Mouse (Mus musculus): Measurements from ENCODE around the gene Fam120a. TPM values are rescaled to one million over a fixed set of nuclear protein-coding genes. Genes with fewer than 3 reads are reported as not detected.

Fam120a gene
- polyA plus RNA-seq, 1 experiment from 2014 or later, result 24.3 TPM

DNA sequence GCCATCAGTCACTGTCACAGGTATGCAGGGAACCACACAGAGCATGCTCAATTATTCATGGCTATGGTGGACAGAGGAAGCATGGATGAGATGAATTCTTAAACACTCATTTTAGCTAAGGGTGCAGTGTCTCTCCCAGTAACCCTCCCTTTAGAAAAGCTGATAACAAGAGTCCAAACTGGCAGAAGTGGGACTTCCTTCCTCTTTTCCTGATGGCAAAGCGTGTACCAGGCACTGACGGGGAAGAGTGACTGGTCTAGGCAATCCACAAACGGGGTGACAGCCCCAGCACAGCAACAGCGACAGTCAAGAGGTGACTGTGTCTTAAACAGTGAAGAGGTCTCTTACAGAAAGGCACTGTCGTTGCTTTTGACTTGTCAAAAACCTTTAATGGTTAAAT is 72.4 kb downstream of the Fam120a start:
- ATAC-seq (replicated peaks; ENCODE audit: insufficient number of reproducible peaks, low FRiP score, low TSS enrichment, low read depth) (no peak), DNase-seq (ENCODE audit: low spot score) (no peak)
- Histone ChIP-seq H3K4me3 (ENCODE audit: low read depth, low read length) (no peak overlapping the region), H3K9ac (replicated peaks; ENCODE audit: low read length) (no peak overlapping the region), H3K9me3 (replicated peaks; ENCODE audit: control insufficient read depth, low read length) (no peaks in the 10 kb centered on the region), H3K27me3 (ENCODE audit: control insufficient read depth, insufficient read depth, low read length) (no peaks in the 10 kb centered on the region), H3K4me1 (ENCODE audit: control insufficient read depth, insufficient read depth, low read length) (no peaks in the 10 kb centered on the region), H3K27ac (replicated peaks; ENCODE audit: low read depth, low read length) (no peak overlapping the region), H3K36me3 (replicated peaks; ENCODE audit: control insufficient read depth, insufficient read depth, low read depth, low read length) (peaks cover 4% of the 10 kb centered on the region), H3K4me2 (ENCODE audit: low read depth, low read length) (no peak overlapping the region)
- 86% methylated on average over 5 of the region's 5 CpGs for WGBS

DNA sequence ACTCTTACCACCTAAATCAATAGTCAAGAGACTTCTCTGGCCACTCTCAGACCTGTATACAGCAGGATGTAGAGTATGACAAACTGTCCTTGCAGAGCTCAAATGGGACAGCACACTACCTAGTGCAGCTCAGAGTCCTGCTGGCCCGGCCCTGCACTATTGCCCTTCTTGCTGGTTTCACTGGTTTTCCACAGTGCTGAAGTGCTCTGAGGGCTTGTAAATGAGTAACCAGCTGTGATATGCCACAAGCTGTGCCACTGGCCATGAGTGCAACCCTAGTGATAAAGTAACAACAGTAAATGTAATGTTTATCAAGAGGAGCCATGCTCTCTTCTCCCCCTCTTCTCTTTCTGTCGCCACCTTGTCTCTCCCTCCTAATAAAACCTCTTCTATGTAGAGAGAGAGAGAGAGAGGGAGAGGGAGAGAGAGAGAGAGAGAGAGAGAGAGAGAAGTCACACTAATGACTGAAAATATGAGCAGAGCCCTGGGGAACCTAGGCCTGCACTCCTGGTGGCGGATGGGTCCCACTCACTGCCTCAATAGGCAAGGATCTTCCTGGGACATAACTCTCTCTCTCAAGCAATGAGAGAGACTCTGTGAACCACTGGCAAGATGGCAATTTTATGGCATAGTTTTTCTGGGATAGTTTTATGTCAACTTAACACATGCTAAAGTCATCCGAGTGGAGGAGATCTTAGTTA is 77.4 kb downstream of the Fam120a start:
- DNase-seq (ENCODE audit: low spot score), result no peak
- no peaks in the 10 kb centered on the region for H3K27me3 ChIP-seq (ENCODE audit: control insufficient read depth, insufficient read depth, low read length)
- no peak overlapping the region for H3K9ac ChIP-seq (replicated peaks; ENCODE audit: low read length)
- 88% methylated on average over 4 of the region's 4 CpGs for WGBS
- peaks cover 7% of the 10 kb centered on the region for H3K36me3 ChIP-seq (replicated peaks; ENCODE audit: control insufficient read depth, insufficient read depth, low read depth, low read length)
- no peak overlapping the region for H3K27ac ChIP-seq (replicated peaks; ENCODE audit: low read depth, low read length)
- no peak overlapping the region for H3K4me3 ChIP-seq (ENCODE audit: low read depth, low read length)
- no peaks in the 10 kb centered on the region for H3K9me3 ChIP-seq (replicated peaks; ENCODE audit: control insufficient read depth, low read length)
- no peak for ATAC-seq (replicated peaks; ENCODE audit: insufficient number of reproducible peaks, low FRiP score, low TSS enrichment, low read depth)
- no peak overlapping the region for H3K4me2 ChIP-seq (ENCODE audit: low read depth, low read length)
- no peaks in the 10 kb centered on the region for H3K4me1 ChIP-seq (ENCODE audit: control insufficient read depth, insufficient read depth, low read length)

DNA sequence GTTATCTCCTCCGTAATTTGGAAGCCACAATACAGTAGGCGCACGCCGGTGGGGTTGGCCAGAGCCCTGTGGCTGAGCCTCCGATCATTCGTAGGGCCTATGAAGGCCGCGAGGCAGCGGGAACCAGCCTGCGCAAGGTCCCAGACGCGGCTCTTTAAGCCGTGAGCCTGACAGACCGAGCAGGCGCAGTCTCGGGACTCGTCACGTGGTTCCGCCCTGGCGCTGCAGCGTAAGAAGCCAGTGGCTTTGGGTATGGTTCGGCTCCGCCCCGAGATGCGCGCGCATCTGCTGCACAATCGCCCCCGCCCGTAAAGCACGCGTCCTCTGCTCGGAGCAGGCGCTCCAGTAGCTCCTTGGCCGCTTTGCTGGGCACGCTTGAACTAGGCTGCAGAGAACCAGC is 89.3 kb downstream of the Fam120a start:
- Histone ChIP-seq H3K4me1 (ENCODE audit: control insufficient read depth, insufficient read depth, low read length) (no peaks in the 10 kb centered on the region), H3K27ac (replicated peaks; ENCODE audit: low read depth, low read length) (peak overlapping the region; percentile 59; the same call in 1 of the 2 replicates), H3K9me3 (replicated peaks; ENCODE audit: control insufficient read depth, low read length) (no peaks in the 10 kb centered on the region), H3K9ac (replicated peaks; ENCODE audit: low read length) (peak overlapping the region; percentile 78), H3K36me3 (replicated peaks; ENCODE audit: control insufficient read depth, insufficient read depth, low read depth, low read length) (peaks cover 3% of the 10 kb centered on the region), H3K27me3 (ENCODE audit: control insufficient read depth, insufficient read depth, low read length) (no peaks in the 10 kb centered on the region), H3K4me3 (ENCODE audit: low read depth, low read length) (peak overlapping the region; percentile 33), H3K4me2 (ENCODE audit: low read depth, low read length) (peak overlapping the region; percentile 74)
- WGBS, result under 1% methylated on average over 36 of the region's 36 CpGs
- ATAC-seq (replicated peaks; ENCODE audit: insufficient number of reproducible peaks, low FRiP score, low TSS enrichment, low read depth), result peak; percentile 97
- DNase-seq (ENCODE audit: low spot score), result peak; percentile 99

DNA sequence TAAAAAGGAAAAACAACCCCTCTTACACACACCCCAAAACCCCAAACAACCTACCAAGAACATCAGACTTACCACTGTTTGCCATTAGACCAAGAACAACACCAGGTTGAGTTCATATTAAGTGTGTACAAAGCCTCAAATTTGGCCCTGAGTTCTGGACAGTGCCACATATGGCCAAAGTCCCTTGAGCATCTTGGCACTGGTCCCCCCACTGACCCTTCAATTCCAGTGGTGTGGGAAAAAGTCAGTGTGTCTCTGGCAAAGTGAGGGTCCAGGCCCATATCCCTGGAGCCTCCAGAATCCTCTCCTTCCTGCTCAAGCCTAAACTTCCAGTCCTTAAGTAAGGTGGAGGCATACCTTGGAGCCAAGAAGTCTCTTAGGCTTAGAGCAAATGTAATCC is 90.0 kb downstream of the Fam120a start:
- ATAC-seq (replicated peaks; ENCODE audit: insufficient number of reproducible peaks, low FRiP score, low TSS enrichment, low read depth) (no peak), DNase-seq (ENCODE audit: low spot score) (no peak)
- Histone ChIP-seq H3K4me1 (ENCODE audit: control insufficient read depth, insufficient read depth, low read length) (no peaks in the 10 kb centered on the region), H3K4me3 (ENCODE audit: low read depth, low read length) (0 out of 2 replicates have a peak overlapping the region, but pooled peaks have one; percentile 33), H3K9ac (replicated peaks; ENCODE audit: low read length) (peak overlapping the region; percentile 78), H3K36me3 (replicated peaks; ENCODE audit: control insufficient read depth, insufficient read depth, low read depth, low read length) (peaks cover 2% of the 10 kb centered on the region), H3K27ac (replicated peaks; ENCODE audit: low read depth, low read length) (no peak overlapping the region), H3K4me2 (ENCODE audit: low read depth, low read length) (peak overlapping the region; percentile 7; the same call in 1 of the 2 replicates), H3K27me3 (ENCODE audit: control insufficient read depth, insufficient read depth, low read length) (no peaks in the 10 kb centered on the region), H3K9me3 (replicated peaks; ENCODE audit: control insufficient read depth, low read length) (no peaks in the 10 kb centered on the region)

DNA sequence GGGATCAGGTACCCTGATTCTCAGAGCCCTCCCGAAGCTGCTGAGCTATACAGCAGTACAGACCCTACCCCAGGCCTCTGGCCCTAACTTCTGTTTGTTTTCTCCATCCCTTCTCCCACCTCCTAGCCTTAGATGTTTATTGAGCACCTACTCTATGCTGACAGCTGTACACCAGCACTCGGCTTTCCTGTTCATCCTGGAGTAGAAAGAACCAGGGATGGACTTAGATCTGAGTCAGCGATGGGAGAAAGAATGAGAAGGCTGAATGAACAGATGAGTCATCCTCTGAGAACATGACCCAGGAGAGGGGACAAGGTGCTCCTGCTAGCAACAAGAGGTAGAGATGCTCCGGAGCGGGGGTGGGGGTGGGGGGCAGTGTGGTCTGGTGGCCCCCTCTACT is 95.1 kb downstream of the Fam120a start:
- no peak overlapping the region for H3K27ac ChIP-seq (replicated peaks; ENCODE audit: low read depth, low read length)
- no peak overlapping the region for H3K4me3 ChIP-seq (ENCODE audit: low read depth, low read length)
- H3K36me3 ChIP-seq (replicated peaks; ENCODE audit: control insufficient read depth, insufficient read depth, low read depth, low read length), result no peaks in the 10 kb centered on the region; the same call in 1 of the 2 replicates
- ATAC-seq (replicated peaks; ENCODE audit: insufficient number of reproducible peaks, low FRiP score, low TSS enrichment, low read depth), result no peak
- no peak for DNase-seq (ENCODE audit: low spot score)
- no peaks in the 10 kb centered on the region for H3K9me3 ChIP-seq (replicated peaks; ENCODE audit: control insufficient read depth, low read length)
- H3K9ac ChIP-seq (replicated peaks; ENCODE audit: low read length), result no peak overlapping the region
- no peaks in the 10 kb centered on the region for H3K27me3 ChIP-seq (ENCODE audit: control insufficient read depth, insufficient read depth, low read length)
- H3K4me1 ChIP-seq (ENCODE audit: control insufficient read depth, insufficient read depth, low read length), result peaks cover 16% of the 10 kb centered on the region
- 77% methylated on average over 5 of the region's 5 CpGs for WGBS
- H3K4me2 ChIP-seq (ENCODE audit: low read depth, low read length), result no peak overlapping the region

DNA sequence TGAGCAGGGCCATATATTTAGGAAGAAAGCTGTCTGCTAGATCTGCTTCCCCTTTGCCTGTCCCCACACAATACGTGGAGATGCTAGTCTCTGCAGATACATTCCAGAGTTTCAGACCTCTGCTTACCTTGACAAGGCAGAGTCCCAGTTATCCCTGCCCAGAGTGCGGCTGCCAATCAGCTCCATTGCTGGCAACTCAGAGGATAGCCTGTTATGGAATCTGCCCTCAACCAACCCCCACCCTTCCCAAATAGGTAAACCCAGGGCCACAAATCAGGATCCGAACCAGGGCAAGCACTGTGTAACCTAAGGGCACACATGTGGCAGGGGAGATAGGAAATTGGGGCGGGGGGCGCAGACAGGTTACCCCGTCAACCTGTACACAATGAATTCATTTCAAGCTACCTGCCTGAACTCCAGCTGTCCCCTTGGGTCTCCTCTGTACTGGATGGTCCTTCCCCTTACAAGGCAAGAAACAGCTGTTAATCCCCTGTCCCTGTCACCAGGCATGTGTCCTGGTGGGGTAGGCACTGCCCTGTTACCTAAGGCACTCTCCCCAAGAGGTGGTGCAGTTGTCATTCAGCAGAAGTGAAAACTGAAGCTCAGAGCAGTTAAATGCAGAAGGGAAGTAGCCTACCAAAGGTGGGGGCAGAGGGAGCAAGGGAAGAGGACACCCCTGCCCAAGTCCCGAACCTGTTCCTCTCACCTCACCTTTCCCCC is 95.8 kb downstream of the Fam120a start:
- Histone ChIP-seq H3K36me3 (replicated peaks; ENCODE audit: control insufficient read depth, insufficient read depth, low read depth, low read length) (no peaks in the 10 kb centered on the region; the same call in 1 of the 2 replicates), H3K27me3 (ENCODE audit: control insufficient read depth, insufficient read depth, low read length) (no peaks in the 10 kb centered on the region), H3K4me2 (ENCODE audit: low read depth, low read length) (peak overlapping the region; percentile 81), H3K9me3 (replicated peaks; ENCODE audit: control insufficient read depth, low read length) (no peaks in the 10 kb centered on the region), H3K4me1 (ENCODE audit: control insufficient read depth, insufficient read depth, low read length) (peaks cover 16% of the 10 kb centered on the region), H3K4me3 (ENCODE audit: low read depth, low read length) (peak overlapping the region; percentile 96), H3K9ac (replicated peaks; ENCODE audit: low read length) (peak overlapping the region; percentile 99), H3K27ac (replicated peaks; ENCODE audit: low read depth, low read length) (peak overlapping the region; percentile 72; the same call in 1 of the 2 replicates)
- DNase-seq (ENCODE audit: low spot score) (no peak), ATAC-seq (replicated peaks; ENCODE audit: insufficient number of reproducible peaks, low FRiP score, low TSS enrichment, low read depth) (no peak)
- WGBS, result 57% methylated on average over 7 of the region's 7 CpGs

DNA sequence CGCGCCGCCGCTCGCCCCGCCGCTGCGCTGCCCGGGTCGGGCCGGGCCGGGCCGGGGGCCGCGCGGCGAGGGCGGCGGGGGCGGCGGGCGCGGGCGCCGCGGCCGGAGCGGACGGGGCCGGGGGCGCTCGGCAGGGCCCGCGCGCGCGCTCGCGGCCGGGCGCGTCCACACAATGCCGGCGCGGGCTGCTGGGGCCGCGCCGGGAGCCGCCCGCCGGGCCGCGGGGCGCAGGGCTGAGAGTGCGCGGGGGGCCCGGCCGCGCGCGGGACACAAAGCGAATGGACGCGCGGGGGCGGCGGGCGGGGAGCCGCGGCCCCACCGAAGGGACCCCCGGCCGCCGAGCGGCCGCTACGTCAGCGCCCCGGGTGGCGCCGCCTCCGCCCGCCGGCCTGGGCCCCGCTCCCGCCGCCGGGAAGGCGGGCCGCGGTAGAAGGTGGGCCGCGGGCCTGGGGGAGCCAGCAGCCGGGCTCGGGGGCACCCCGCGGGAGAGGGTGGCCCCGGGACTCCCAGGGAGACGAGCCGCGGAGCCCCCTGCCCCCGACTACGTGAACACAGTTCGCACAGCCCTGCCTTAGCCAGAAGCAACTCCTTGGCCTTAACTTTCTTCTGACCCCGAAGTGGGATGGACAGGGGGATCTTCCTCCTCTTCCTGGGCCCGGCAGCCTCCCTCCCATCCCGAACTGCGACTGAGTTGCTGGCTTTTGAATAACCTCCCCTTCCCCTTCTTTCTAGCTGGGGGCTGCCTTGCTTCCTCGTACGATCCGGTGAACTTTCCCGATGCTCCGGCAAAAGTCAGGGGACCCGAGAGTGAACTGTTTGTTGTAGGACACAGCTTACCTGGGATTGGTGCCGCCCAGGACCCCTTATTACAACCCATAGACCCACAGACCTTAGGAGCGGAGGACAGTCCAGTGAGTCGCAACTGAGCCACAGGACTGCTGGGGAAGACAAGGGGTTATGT is 96.8 kb downstream of the Fam120a start, which contains the start of gene Phf2:
TSS of gene Phf2 (minus strand) at position 349 of the 961 bp plus-strand sequence.
- ATAC-seq (replicated peaks; ENCODE audit: insufficient number of reproducible peaks, low FRiP score, low TSS enrichment, low read depth), result peak; percentile 42; the same call in 1 of the 2 replicates
- under 1% methylated on average over 48 of the region's 117 CpGs for WGBS

More for the DNA sequence above, 96.8 kb downstream of the Fam120a start, which contains the start of gene Phf2:
- Histone ChIP-seq H3K9ac (replicated peaks; ENCODE audit: low read length) (peak within 1 kb of the TSS; percentile 99), H3K36me3 (replicated peaks; ENCODE audit: control insufficient read depth, insufficient read depth, low read depth, low read length) (no peaks in the 10 kb centered on the region), H3K27ac (replicated peaks; ENCODE audit: low read depth, low read length) (peak within 1 kb of the TSS; percentile 72), H3K27me3 (ENCODE audit: control insufficient read depth, insufficient read depth, low read length) (no peaks in the 10 kb centered on the region), H3K4me1 (ENCODE audit: control insufficient read depth, insufficient read depth, low read length) (peaks cover 16% of the 10 kb centered on the region), H3K9me3 (replicated peaks; ENCODE audit: control insufficient read depth, low read length) (no peaks in the 10 kb centered on the region), H3K4me3 (ENCODE audit: low read depth, low read length) (peak within 1 kb of the TSS; percentile 96), H3K4me2 (ENCODE audit: low read depth, low read length) (peak within 1 kb of the TSS; percentile 85)
- peak; percentile 66 for DNase-seq (ENCODE audit: low spot score)
